Mouse (Mus musculus): ENCODE data around the gene Akap13.

DNA sequence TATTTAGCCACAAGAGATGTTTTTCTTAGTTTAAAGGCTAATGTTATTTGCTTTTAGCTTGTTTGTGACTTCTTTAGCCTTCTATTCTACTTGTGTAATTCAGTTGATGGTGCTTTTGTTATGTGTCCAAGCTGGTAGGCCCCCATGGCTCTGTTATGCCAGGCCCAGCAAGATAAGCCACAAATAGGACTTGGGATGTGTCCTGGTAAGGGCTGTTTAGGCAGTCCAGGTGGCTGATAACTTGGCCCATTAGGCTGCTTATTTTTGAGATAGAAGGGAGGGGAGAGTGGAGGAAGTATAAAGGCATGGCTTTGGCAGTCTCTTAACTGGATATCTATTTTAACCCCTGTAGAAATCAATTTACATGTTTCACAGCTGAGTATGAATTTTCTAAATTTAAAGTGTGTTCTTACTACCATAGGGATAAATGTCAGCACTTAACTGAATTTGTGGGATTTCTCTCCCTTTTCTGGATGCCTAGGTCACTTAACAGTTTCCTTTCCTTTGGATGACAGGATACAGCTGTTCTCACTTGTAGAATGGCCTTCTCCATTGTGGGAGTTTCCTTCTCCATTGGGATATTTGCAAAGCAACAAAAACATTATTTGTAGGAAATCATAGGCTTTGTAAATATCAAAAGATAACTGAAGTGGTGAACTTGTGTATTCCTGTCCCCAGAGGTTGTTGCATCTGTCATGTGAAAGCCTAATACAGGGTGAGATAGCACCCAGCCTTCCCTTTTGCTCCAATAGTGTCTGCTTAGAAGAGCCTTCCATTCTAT, 69.6 kb downstream of the Akap13 start:
- TF ChIP-seq CTCF (IDR thresholded peaks at IDR 0.05; ENCODE audit: low read depth) (no peak), EP300 (IDR thresholded peaks at IDR 0.05; ENCODE audit: low read depth) (no peak)
